Mouse (Mus musculus) midbrain, embryonic 14.5 days (tissue): ENCODE data around the gene Majin. TPM values are rescaled to one million over a fixed set of nuclear protein-coding genes. Genes with fewer than 3 reads are reported as not detected.

Source experiments
- ATAC-seq: fragments of 200-750 bp; cut with Nextera tagmentation; 2 replicates; pipeline ENCODE4 v1.8.0; 2017; ENCODE audit warnings: moderate number of reproducible peaks, moderate library complexity; ENCODE audit not compliant: low FRiP score, low TSS enrichment
- DNase-seq: peaks from one replicate; pipeline ENCODE4 v3.0.0-alpha.2; 2015
- H3K27ac ChIP-seq: fragments of 300-500 bp; sonication (generic); replicated peaks from 2 replicates; pipeline ENCODE4 v1.5.1; 2014; ENCODE audit warnings: mild to moderate bottlenecking, low read depth, low read length, moderate library complexity
- H3K27me3 ChIP-seq: fragments of 300-500 bp; sonication (generic); 2 replicates; pipeline ENCODE4 v1.6.1; 2014; ENCODE audit warnings: low read length, control low read depth, mixed read lengths; ENCODE audit not compliant: control insufficient read depth, insufficient read depth
- H3K36me3 ChIP-seq: fragments of 300-500 bp; sonication (generic); 2 replicates; pipeline ENCODE4 v1.6.1; 2014; ENCODE audit warnings: low read length, control low read depth; ENCODE audit not compliant: control insufficient read depth, insufficient read depth
- H3K4me1 ChIP-seq: fragments of 300-500 bp; sonication (generic); 2 replicates; pipeline ENCODE4 v1.6.1; 2014; ENCODE audit warnings: mild to moderate bottlenecking, antibody characterized with exemption, low read length, control low read depth; ENCODE audit not compliant: control insufficient read depth, insufficient read depth
- H3K4me2 ChIP-seq: fragments of 300-500 bp; sonication (generic); 2 replicates; pipeline ENCODE4 v1.6.1; 2014; ENCODE audit warnings: mild to moderate bottlenecking, low read length, moderate library complexity
- H3K4me3 ChIP-seq: fragments of 300-500 bp; sonication (generic); replicated peaks from 2 replicates; pipeline ENCODE4 v1.5.1; 2014; ENCODE audit warnings: low read depth, low read length
- H3K9ac ChIP-seq: fragments of 300-500 bp; sonication (generic); replicated peaks from 2 replicates; pipeline ENCODE4 v1.6.1; 2014; ENCODE audit warnings: mild to moderate bottlenecking, low read length, moderate library complexity
- H3K9me3 ChIP-seq: fragments of 300-500 bp; sonication (generic); 2 replicates; pipeline ENCODE4 v1.6.1; 2016; ENCODE audit warnings: low read length, control low read depth, mixed read lengths; ENCODE audit not compliant: control insufficient read depth
- WGBS: fragments of 180-500 bp; shearing (Covaris S2); extraction: QIAGEN DNeasy Blood & Tissue Kit; methylation state at CpG from one replicate; pipeline ENCODE4 v1.1.7; 2014; 5-methylcytosine and 5-hydroxymethylcytosine counted together
- polyA plus RNA-seq: library from polyadenylated mRNA; unstranded; fragments of >200 nt; fragmentation: Nextera tagmentation; extraction: Ambion mirVana; gene quantifications from 2 replicates; pipeline ENCODE4 v1.2.1, GENCODE M21; 2014

The Majin gene
- polyA plus RNA-seq, 1 experiment from 2014 or later: not detected

DNA sequence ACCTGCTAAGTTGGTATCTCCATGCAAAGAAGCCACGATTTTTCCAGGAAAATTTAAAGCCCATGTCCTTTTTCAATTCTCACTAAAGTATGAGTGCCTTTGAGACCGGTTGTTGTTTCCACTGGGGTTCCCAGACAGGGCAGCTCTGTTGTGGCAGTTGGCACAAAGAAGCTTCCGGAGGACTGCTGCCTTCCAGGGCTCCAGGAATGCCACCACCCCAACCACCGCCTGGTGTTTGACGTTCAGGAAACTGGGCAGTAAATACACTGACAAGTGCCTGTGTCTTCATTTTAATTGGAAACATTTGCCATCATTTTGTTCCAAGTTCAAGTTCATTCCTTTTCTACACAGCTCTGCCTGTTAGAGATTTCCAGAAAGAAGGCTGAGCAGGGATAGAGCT, 22.5 kb downstream of the Majin start:
- no peak overlapping the region for H3K27ac ChIP-seq
- no peaks in the 10 kb centered on the region for H3K4me1 ChIP-seq
- no peaks in the 10 kb centered on the region for H3K9me3 ChIP-seq
- ATAC-seq (no peak), DNase-seq (no peak)
- H3K4me3 ChIP-seq: no peak overlapping the region
- no peaks in the 10 kb centered on the region for H3K27me3 ChIP-seq
- no peak overlapping the region for H3K9ac ChIP-seq
- WGBS: 78% methylated on average over 5 of the region's 5 CpGs
- H3K36me3 ChIP-seq: no peaks in the 10 kb centered on the region
- H3K4me2 ChIP-seq: no peak overlapping the region

DNA sequence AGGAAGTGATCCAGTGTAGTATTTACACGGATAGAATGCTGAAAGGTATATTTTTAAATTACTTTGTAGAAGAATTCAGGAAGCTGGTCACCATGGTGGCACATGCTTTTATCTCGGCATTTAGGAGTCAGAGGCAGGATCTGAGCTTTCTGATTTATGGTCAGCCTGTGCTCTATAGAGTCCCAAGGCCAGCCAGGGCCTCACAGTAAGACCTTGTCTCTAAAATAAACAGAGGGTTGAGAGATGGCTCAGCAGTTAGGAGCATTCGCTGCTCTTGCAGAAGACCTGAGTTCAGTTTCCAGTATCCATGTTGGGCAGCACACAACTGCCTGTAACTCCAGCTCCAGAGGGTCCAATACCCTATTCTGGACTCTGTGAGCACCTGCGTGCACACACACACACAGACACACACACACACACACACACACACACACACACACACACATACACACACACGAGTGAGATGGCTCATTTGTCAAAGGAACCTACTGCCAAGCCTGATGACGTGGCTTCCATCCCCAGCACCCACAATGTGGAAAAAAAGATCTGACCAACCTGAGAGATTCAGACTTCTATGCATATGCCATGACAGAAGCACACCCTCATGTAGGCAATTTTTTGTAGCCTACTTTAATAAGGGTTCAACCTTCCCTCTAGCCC, 32.0 kb downstream of the Majin start:
- Histone ChIP-seq H3K4me2 (no peak overlapping the region), H3K9me3 (no peaks in the 10 kb centered on the region), H3K27ac (no peak overlapping the region), H3K4me1 (no peaks in the 10 kb centered on the region), H3K27me3 (no peaks in the 10 kb centered on the region), H3K4me3 (no peak overlapping the region), H3K36me3 (no peaks in the 10 kb centered on the region), H3K9ac (no peak overlapping the region)
- 90% methylated on average over 6 of the region's 6 CpGs for WGBS
- no peak for ATAC-seq
- DNase-seq: no peak

DNA sequence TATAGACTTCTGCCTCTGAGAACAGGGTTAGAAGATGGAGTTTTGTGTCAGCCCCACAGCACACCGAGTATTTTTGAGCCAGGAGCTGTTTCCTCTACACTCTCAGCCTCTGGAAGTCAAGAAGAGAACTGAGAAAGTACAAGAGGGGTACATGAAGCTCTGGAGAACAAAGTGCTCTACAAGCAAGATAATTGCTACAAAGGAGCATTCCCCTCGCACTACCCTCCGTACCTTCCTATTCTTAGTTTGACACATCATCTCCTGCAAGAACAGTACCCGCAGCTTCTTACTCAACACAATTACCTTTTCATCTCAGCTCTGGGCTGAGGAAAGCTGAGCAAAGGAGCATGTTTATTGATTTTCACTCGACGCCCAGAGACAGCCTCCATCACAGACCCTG, 34.4 kb downstream of the Majin start:
- no peak overlapping the region for H3K9ac ChIP-seq
- H3K4me2 ChIP-seq: no peak overlapping the region
- H3K27me3 ChIP-seq: no peaks in the 10 kb centered on the region
- H3K4me3 ChIP-seq: no peak overlapping the region
- H3K27ac ChIP-seq: no peak overlapping the region
- 78% methylated on average over 6 of the region's 6 CpGs for WGBS
- H3K36me3 ChIP-seq: no peaks in the 10 kb centered on the region
- ATAC-seq: no peak
- no peaks in the 10 kb centered on the region for H3K9me3 ChIP-seq
- H3K4me1 ChIP-seq: no peaks in the 10 kb centered on the region
- DNase-seq: no peak

DNA sequence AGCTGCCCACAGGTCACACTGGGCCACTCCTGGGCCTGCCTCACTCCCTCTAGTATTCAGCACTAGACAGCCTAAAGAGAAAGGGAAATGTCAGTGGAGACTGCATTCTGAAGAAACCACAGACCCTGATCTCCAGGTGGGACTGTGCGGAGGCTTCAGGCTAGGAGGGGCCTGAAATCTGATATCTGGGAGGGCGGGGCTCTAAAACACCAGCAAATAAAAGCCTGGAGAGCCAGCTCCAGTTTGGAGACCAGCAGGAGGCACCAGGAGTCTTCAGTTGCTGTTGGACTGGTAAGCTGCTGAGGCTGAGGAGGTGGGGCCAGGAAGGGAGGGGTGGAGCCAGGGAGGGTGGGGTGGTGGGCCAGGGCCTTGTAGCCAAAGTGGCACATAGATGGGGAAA, 41.9 kb downstream of the Majin start, which contains the start of gene Gpha2:
Gene Gpha2, plus strand, starts transcription at position 246 of the 400 bp plus-strand sequence.
- no peaks in the 10 kb centered on the region for H3K9me3 ChIP-seq
- H3K27me3 ChIP-seq: no peaks in the 10 kb centered on the region
- no peak for ATAC-seq
- H3K27ac ChIP-seq: no peak within 1 kb of the TSS
- H3K4me3 ChIP-seq: no peak within 1 kb of the TSS
- no peak within 1 kb of the TSS for H3K4me2 ChIP-seq
- H3K36me3 ChIP-seq: peaks cover 50% of the 10 kb centered on the region
- DNase-seq: no peak
- WGBS: 30% methylated on average over 2 of the region's 2 CpGs
- H3K4me1 ChIP-seq: no peaks in the 10 kb centered on the region
- no peak within 1 kb of the TSS for H3K9ac ChIP-seq

DNA sequence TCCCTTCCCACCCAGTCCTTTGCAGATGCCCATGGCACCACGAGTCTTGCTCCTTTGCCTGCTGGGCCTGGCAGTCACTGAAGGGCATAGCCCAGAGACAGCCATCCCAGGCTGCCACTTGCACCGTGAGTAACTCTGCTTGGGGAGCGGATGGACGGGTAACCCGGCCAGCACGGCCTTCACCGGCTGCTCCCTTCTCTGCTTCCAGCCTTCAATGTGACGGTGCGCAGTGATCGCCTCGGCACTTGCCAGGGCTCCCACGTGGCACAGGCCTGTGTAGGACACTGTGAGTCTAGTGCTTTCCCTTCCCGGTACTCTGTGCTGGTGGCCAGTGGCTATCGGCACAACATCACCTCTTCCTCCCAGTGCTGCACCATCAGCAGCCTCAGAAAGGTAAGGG, 42.6 kb downstream of the Majin start:
- peaks cover 56% of the 10 kb centered on the region for H3K36me3 ChIP-seq
- ATAC-seq: no peak

DNA sequence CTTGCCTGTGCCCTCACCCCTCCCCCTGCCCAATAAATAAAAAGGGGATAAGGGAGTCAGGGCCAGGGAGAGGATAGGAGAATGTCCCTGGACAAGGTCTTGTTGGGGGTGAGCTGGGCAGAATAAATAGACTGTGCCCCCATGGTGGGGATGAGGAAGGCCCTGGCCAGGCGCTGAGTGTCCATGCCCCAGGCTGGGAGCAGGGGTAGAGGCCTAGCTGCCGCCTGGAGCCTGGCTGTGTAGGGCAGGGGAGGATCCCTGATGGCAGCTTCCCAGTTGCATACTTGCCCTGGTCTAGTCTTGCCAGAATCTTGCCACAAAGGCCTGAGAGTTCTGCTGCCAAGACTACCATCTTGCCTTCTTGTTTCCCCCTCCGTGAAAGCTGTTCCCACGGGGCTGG, 43.7 kb downstream of the Majin start:
- DNase-seq: no peak
- no peak overlapping the region for H3K4me2 ChIP-seq
- WGBS: 79% methylated on average over 4 of the region's 4 CpGs
- no peaks in the 10 kb centered on the region for H3K9me3 ChIP-seq
- no peak overlapping the region for H3K27ac ChIP-seq
- no peaks in the 10 kb centered on the region for H3K27me3 ChIP-seq
- no peak overlapping the region for H3K4me3 ChIP-seq
- H3K4me1 ChIP-seq: no peaks in the 10 kb centered on the region
- ATAC-seq: no peak
- H3K9ac ChIP-seq: no peak overlapping the region
- H3K36me3 ChIP-seq: peaks cover 67% of the 10 kb centered on the region

More for the DNA sequence above, 42.6 kb downstream of the Majin start:
- no peaks in the 10 kb centered on the region for H3K27me3 ChIP-seq
- H3K4me2 ChIP-seq: no peak overlapping the region
- H3K4me1 ChIP-seq: no peaks in the 10 kb centered on the region
- no peak for DNase-seq
- WGBS: 87% methylated on average over 14 of the region's 14 CpGs
- H3K4me3 ChIP-seq: no peak overlapping the region
- H3K27ac ChIP-seq: no peak overlapping the region
- no peaks in the 10 kb centered on the region for H3K9me3 ChIP-seq
- no peak overlapping the region for H3K9ac ChIP-seq

DNA sequence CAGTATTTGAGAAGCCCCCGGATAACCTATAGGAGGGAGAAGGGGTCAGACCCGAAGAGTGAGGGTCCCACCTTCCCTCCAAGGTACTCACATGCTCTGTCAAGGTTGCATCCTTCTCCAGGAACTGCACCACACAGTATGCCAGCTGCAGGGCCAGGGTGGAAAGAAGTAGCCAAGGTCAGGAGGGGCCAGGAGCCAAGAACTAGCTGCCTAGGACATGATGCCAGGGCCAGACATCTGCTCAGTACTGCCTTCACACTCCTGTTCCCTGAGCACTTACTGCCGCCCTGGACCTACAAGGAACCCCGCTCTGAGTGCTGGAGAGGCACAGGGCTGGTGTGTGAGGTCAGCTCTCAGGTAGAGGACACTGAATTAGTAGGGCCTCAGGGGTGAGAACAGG, 46.2 kb downstream of the Majin start:
- no peak for ATAC-seq
- 90% methylated on average over 4 of the region's 4 CpGs for WGBS
- Histone ChIP-seq H3K4me3 (no peak overlapping the region), H3K27me3 (no peaks in the 10 kb centered on the region), H3K4me1 (peaks cover 11% of the 10 kb centered on the region), H3K9ac (no peak overlapping the region), H3K4me2 (no peak overlapping the region), H3K9me3 (no peaks in the 10 kb centered on the region), H3K36me3 (peaks cover 79% of the 10 kb centered on the region), H3K27ac (no peak overlapping the region)
- DNase-seq: no peak

DNA sequence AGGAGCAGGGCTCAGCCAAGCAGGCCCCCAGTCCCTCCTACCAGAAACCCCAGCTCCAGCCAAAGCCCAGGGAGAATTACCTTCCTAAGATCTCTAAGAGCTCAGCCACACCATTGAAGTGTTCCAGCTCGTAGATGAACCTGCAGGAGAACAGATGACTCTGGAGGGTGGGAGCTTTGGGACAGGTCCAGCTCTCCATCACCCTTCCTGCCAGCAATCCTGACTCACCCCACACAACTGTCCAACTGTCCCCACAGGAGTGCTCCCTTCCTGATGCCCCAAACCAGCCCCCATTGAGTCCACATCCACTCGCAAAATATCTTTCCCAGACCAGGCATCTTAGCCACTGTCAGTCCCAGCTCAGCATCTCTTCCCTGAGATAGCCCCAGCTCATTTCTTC, 46.8 kb downstream of the Majin start:
- Histone ChIP-seq H3K9me3 (no peaks in the 10 kb centered on the region), H3K27me3 (no peaks in the 10 kb centered on the region), H3K4me1 (peaks cover 11% of the 10 kb centered on the region), H3K36me3 (peaks cover 79% of the 10 kb centered on the region), H3K4me3 (no peak overlapping the region), H3K27ac (no peak overlapping the region), H3K4me2 (no peak overlapping the region), H3K9ac (no peak overlapping the region)
- 85% methylated on average over 2 of the region's 2 CpGs for WGBS
- ATAC-seq: no peak
- no peak for DNase-seq

DNA sequence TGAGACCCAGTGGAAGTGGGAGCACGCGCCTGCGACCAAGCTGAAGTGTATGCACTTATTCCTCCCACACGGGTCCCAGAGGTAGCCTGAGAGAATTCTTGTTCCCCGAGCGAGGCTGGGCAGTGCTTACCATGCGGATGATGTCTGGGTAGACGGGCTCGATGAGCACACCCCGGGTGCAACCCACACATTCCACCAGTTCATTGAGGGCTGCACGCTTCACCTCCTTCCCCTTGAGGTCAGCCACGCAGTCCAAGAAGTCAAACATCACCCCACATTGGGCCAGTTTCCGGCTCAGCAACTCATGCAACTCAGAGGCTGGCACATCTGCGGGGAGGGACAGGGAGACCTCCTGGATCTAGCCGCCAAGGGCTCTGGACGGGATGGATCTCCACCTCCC, 49.5 kb downstream of the Majin start:
- DNase-seq (no peak), ATAC-seq (no peak)
- Histone ChIP-seq H3K4me2 (no peak overlapping the region), H3K4me1 (peaks cover 16% of the 10 kb centered on the region), H3K27me3 (no peaks in the 10 kb centered on the region), H3K4me3 (no peak overlapping the region), H3K9ac (no peak overlapping the region), H3K9me3 (no peaks in the 10 kb centered on the region), H3K36me3 (peaks cover 54% of the 10 kb centered on the region), H3K27ac (no peak overlapping the region)
- 86% methylated on average over 16 of the region's 16 CpGs for WGBS
